Mouse (Mus musculus): ENCODE data around the gene Zfp91.

GRCm38 (mm10) chr19:12820383-12820782 is 24.5 kb upstream of the Zfp91 start:
- TF ChIP-seq GATA1 (IDR thresholded peaks at IDR 0.05; ENCODE audit: borderline replicate concordance, low read length) (no peak), FLI1 (IDR thresholded peaks at IDR 0.05; ENCODE audit: low read length) (no peak)

All from megakaryocyte, embryonic 14.5 days (primary cell).